Mouse (Mus musculus): ENCODE data around the gene Scap. TPM values are rescaled to one million over a fixed set of nuclear protein-coding genes. Genes with fewer than 3 reads are reported as not detected.

The Scap gene
- polyA plus RNA-seq, 1 experiment: 45.8 TPM

DNA sequence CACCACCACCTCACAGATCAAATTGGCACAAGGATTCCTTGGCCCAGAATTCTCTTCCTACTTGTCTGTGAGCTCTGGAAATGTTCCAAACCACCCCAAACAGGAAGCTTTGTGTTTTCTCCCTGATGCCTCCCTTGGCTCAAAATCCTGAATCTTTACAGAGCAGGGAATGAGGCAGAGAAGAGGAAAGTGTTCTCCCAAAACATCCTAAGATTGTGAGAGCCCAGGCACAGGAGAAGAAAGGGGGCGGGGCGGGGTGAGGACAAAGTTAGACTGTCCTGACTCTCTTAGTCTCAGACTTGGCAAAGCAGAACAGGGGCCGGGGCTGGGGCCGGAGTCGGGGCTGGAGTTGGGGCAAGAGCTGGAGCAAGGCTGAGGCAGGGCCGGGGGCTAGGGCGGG lies 79.8 kb downstream of the Scap start:
- 37% methylated on average over 7 of the region's 7 CpGs for WGBS
- DNase-seq: no peak
- TF ChIP-seq CTCF (IDR thresholded peaks at IDR 0.05; ENCODE audit: borderline replicate concordance, insufficient read depth, low read depth, low read length): no peak
- TF ChIP-seq POLR2A (IDR thresholded peaks at IDR 0.05; ENCODE audit: borderline replicate concordance, insufficient read depth, low read length): no peak
- Histone ChIP-seq H3K4me3 (replicated peaks; ENCODE audit: insufficient read depth, low read depth, low read length) (no peak overlapping the region), H3K27me3 (ENCODE audit: control insufficient read depth, insufficient read depth, low read length) (no peaks in the 10 kb centered on the region), H3K4me1 (ENCODE audit: control insufficient read depth, insufficient read depth, low read length) (peaks cover 4% of the 10 kb centered on the region; the same call in 1 of the 2 replicates), H3K27ac (ENCODE audit: insufficient read depth, low read length) (no peak overlapping the region)

DNA sequence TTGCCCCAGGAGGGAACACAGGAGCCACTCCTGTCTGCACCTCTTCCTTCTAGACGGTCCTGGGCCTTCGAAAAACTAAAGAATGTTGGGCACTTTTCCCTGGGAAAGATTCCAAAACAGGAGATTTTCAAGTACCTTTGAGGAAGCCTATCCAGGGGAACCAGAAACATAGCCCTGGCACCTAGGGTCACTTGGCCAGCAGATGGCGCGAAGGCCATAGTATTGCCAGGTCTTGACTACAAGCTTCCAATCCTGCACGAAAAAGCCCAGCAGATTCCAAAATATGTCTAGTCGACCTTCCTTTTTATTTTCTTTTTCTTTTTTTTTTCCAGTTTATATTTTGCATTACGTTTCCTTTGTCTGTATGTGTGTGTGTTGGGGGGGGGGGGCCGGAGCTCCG lies 80.7 kb downstream of the Scap start:
- Histone ChIP-seq H3K4me3 (replicated peaks; ENCODE audit: insufficient read depth, low read depth, low read length) (no peak overlapping the region), H3K27me3 (ENCODE audit: control insufficient read depth, insufficient read depth, low read length) (no peaks in the 10 kb centered on the region), H3K4me1 (ENCODE audit: control insufficient read depth, insufficient read depth, low read length) (peaks cover 4% of the 10 kb centered on the region; the same call in 1 of the 2 replicates), H3K27ac (ENCODE audit: insufficient read depth, low read length) (no peak overlapping the region)
- TF ChIP-seq CTCF (IDR thresholded peaks at IDR 0.05; ENCODE audit: borderline replicate concordance, insufficient read depth, low read depth, low read length) (peak; percentile 60; the same call in 1 of the 2 replicates), POLR2A (IDR thresholded peaks at IDR 0.05; ENCODE audit: borderline replicate concordance, insufficient read depth, low read length) (no peak)
- 36% methylated on average over 9 of the region's 9 CpGs for WGBS
- DNase-seq: peak; percentile 39 to 43

DNA sequence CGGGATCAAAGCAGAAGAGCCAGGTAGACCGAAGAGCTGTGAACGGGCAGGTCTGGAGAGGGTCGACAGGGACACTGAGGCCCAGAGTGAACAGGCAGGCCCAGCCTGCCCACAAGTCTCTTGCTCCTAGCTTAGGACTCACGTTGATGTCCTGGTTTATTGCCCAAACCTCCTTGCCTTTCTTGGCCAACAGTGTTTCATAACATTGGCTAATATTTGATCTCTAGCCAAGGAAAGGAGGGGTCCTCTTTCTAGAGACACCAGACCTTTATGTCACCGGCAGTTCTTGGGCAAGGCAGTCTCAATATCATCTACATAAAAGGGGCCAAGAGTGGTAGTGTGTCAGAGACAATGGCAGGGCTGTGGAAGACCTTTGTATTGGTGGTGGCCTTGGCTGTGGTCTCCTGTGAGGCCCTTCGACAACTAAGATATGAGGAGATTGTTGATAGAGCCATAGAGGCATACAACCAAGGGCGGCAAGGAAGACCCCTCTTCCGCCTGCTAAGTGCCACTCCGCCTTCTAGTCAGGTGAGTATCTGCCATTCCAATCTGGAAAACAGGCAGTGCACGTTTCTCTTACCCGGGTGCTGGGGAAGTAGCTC lies 86.5 kb downstream of the Scap start, which contains the start of gene Ngp:
TSS of gene Ngp (plus strand) at position 237 of the 602 bp plus-strand sequence.
- Histone ChIP-seq H3K27me3 (ENCODE audit: control insufficient read depth, insufficient read depth, low read length) (no peaks in the 10 kb centered on the region), H3K27ac (ENCODE audit: insufficient read depth, low read length) (no peak within 1 kb of the TSS), H3K4me3 (replicated peaks; ENCODE audit: insufficient read depth, low read depth, low read length) (no peak within 1 kb of the TSS), H3K4me1 (ENCODE audit: control insufficient read depth, insufficient read depth, low read length) (no peaks in the 10 kb centered on the region)
- no peak for DNase-seq
- no peak for TF ChIP-seq CTCF (IDR thresholded peaks at IDR 0.05; ENCODE audit: borderline replicate concordance, insufficient read depth, low read depth, low read length)
- 83% methylated on average over 12 of the region's 12 CpGs for WGBS

GRCm38 (mm10) chr9:110431241-110431640 lies 98.2 kb downstream of the Scap start:
- TF ChIP-seq CTCF (IDR thresholded peaks at IDR 0.05; ENCODE audit: borderline replicate concordance, insufficient read depth, low read depth, low read length) (no peak), POLR2A (IDR thresholded peaks at IDR 0.05; ENCODE audit: borderline replicate concordance, insufficient read depth, low read length) (no peak)
- no peak overlapping the region for H3K27ac ChIP-seq (ENCODE audit: insufficient read depth, low read length)
- no peak overlapping the region for H3K4me3 ChIP-seq (replicated peaks; ENCODE audit: insufficient read depth, low read depth, low read length)
- no peak for DNase-seq
- WGBS: 64% methylated on average over 8 of the region's 8 CpGs
- H3K4me1 ChIP-seq (ENCODE audit: control insufficient read depth, insufficient read depth, low read length): no peaks in the 10 kb centered on the region
- H3K27me3 ChIP-seq (ENCODE audit: control insufficient read depth, insufficient read depth, low read length): no peaks in the 10 kb centered on the region

DNA sequence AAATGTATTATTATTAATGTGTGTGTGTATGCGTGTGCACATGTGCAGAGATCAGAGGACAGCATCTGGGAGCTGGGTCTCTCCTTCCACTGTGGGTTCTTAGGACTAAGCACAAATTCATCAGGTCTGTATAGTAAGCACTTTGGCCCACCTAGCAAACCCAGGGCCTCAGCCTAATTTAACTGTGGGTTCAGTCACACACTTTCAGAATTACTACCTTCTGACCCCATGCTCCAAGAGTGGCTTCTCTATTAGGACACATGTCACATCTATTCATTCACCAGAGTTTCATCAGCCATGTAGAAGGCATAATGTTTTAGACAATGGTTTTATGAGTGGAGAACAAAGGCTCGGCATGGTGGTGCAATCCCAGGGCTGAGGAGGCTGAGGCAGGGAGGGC lies 100.0 kb downstream of the Scap start:
- no peak for DNase-seq
- WGBS: 96% methylated on average over 2 of the region's 2 CpGs
- no peak overlapping the region for H3K27ac ChIP-seq (ENCODE audit: insufficient read depth, low read length)
- TF ChIP-seq CTCF (IDR thresholded peaks at IDR 0.05; ENCODE audit: borderline replicate concordance, insufficient read depth, low read depth, low read length) (no peak), POLR2A (IDR thresholded peaks at IDR 0.05; ENCODE audit: borderline replicate concordance, insufficient read depth, low read length) (no peak)
- no peak overlapping the region for H3K4me3 ChIP-seq (replicated peaks; ENCODE audit: insufficient read depth, low read depth, low read length)
- H3K4me1 ChIP-seq (ENCODE audit: control insufficient read depth, insufficient read depth, low read length): no peaks in the 10 kb centered on the region
- H3K27me3 ChIP-seq (ENCODE audit: control insufficient read depth, insufficient read depth, low read length): no peaks in the 10 kb centered on the region

Other genes with a start within 250 kb of the Scap start
- gene Smarcc1, start 215.6 kb upstream of the Scap start, polyA plus RNA-seq (2012; rRNA removed): 21.7 and 23.1 TPM in 2 replicates
- gene Dhx30, start 215.5 kb upstream of the Scap start, polyA plus RNA-seq (2012; rRNA removed): 154 and 155 TPM in 2 replicates
- 118 and 124 TPM in 2 replicates for gene Cspg5, start 89.5 kb upstream of the Scap start, polyA plus RNA-seq (2012; rRNA removed)
- 24.7 and 26.0 TPM in 2 replicates for gene Elp6, start 28.1 kb upstream of the Scap start, polyA plus RNA-seq (2012; rRNA removed)
- gene Ptpn23, start 74.9 kb downstream of the Scap start, polyA plus RNA-seq (2012; rRNA removed): 50.0 and 50.4 TPM in 2 replicates
- gene Ngp, start 86.5 kb downstream of the Scap start, polyA plus RNA-seq (2012; rRNA removed): 0.90 and 2.5 TPM in 2 replicates
- 25.9 and 26.9 TPM in 2 replicates for gene Klhl18, start 143.4 kb downstream of the Scap start, polyA plus RNA-seq (2012; rRNA removed)
- 2.2 and 2.3 TPM in 2 replicates for gene Kif9, start 143.7 kb downstream of the Scap start, polyA plus RNA-seq (2012; rRNA removed)
- gene Setd2, start 199.3 kb downstream of the Scap start, polyA plus RNA-seq (2012; rRNA removed): 69.0 and 69.5 TPM in 2 replicates